Mouse (Mus musculus): ENCODE results near the gene Nfib. TPM values are rescaled to one million over a fixed set of nuclear protein-coding genes. Genes with fewer than 3 reads are reported as not detected.

The Nfib gene
- polyA plus RNA-seq, 1 experiment from 2014 or later = 13.5 TPM

- ATAC-seq = peak; percentile 97
- Histone ChIP-seq H3K27ac (ENCODE audit: low read depth, low read length) (peak overlapping the region; percentile 94), H3K4me1 (replicated peaks; ENCODE audit: control insufficient read depth, insufficient read depth, low read length) (no peaks in the 10 kb centered on the region), H3K9me3 (ENCODE audit: control insufficient read depth) (no peaks in the 10 kb centered on the region), H3K4me2 (replicated peaks; ENCODE audit: low read depth) (peak overlapping the region; percentile 89), H3K27me3 (replicated peaks; ENCODE audit: control insufficient read depth, insufficient read depth, low read length) (no peaks in the 10 kb centered on the region), H3K36me3 (ENCODE audit: control insufficient read depth, insufficient read depth) (no peaks in the 10 kb centered on the region), H3K4me3 (ENCODE audit: low read depth, low read length) (peak overlapping the region; percentile 51), H3K9ac (ENCODE audit: low read depth, low read length) (peak overlapping the region; percentile 54)
- no peak for TF ChIP-seq CTCF (IDR thresholded peaks at IDR 0.05; ENCODE audit: low read depth)
- under 1% methylated on average over 62 of the region's 63 CpGs for WGBS
Observed at GRCm38 (mm10) chr4:82512743-82513425, 192.7 kb downstream of the Nfib start.

DNA sequence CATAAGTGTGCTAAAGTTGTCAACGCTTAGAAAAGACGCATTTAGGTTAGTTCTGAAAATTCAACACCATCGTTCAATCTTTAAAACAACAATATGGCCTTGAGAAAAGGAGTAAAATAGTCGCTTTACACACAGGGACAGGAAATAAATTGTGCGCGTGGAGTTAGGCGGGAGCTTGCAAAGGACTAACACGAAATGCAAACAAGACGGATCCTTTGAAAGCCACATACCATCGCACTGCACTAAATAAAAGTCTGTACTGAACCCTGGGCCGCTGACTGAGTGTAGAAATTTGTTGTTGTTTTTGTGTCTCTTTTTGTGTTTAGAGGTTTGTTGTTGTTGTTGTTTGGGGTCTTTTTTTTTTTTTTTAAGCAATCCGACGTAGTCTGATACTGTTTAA is 193.2 kb downstream of the Nfib start:
- peak overlapping the region; percentile 51 for H3K4me3 ChIP-seq (ENCODE audit: low read depth, low read length)
- peak overlapping the region; percentile 94 for H3K27ac ChIP-seq (ENCODE audit: low read depth, low read length)
- ATAC-seq = no peak
- H3K27me3 ChIP-seq (replicated peaks; ENCODE audit: control insufficient read depth, insufficient read depth, low read length) = no peaks in the 10 kb centered on the region
- no peaks in the 10 kb centered on the region for H3K9me3 ChIP-seq (ENCODE audit: control insufficient read depth)
- TF ChIP-seq CTCF (IDR thresholded peaks at IDR 0.05; ENCODE audit: low read depth) = no peak
- peak overlapping the region; percentile 54; the same call in 1 of the 2 replicates for H3K9ac ChIP-seq (ENCODE audit: low read depth, low read length)
- H3K4me1 ChIP-seq (replicated peaks; ENCODE audit: control insufficient read depth, insufficient read depth, low read length) = no peaks in the 10 kb centered on the region; the same call in 1 of the 2 replicates
- 2% methylated on average over 13 of the region's 13 CpGs for WGBS
- H3K4me2 ChIP-seq (replicated peaks; ENCODE audit: low read depth) = peak overlapping the region; percentile 89
- no peaks in the 10 kb centered on the region for H3K36me3 ChIP-seq (ENCODE audit: control insufficient read depth, insufficient read depth)

GRCm38 (mm10) chr4:82511524-82511923 is 194.0 kb downstream of the Nfib start:
- 0 out of 2 replicates have a peak, but pooled peaks have one; percentile 1 for TF ChIP-seq CTCF (IDR thresholded peaks at IDR 0.05; ENCODE audit: low read depth)

DNA sequence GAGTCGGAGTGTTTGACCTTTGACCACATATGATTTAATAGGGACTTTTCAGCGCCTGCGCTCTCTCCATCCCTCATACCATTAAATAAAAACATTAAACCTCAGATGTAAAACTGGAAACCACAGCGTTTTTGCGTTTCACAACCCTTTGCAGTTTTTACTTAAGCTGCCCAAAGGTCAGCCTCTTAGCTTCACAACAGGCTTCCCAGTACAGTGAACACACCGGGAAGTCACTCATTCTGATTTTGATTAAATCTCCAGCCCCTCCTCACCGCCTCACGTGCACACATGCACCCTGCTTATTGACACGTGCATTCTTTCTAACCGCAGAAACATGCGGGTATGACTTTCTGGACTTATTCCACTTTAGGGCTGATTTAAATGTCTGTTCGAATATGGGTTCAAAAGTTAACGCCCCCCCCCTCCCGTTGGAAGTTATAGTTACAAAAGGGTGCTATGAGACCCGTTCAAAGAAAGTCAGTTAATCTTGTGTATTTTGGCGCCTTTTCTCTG is 194.5 kb downstream of the Nfib start:
- peak overlapping the region; percentile 94 for H3K27ac ChIP-seq (ENCODE audit: low read depth, low read length)

More at GRCm38 (mm10) chr4:82511524-82511923, 194.0 kb downstream of the Nfib start:
- Histone ChIP-seq H3K36me3 (ENCODE audit: control insufficient read depth, insufficient read depth) (no peaks in the 10 kb centered on the region), H3K27ac (ENCODE audit: low read depth, low read length) (peak overlapping the region; percentile 94), H3K27me3 (replicated peaks; ENCODE audit: control insufficient read depth, insufficient read depth, low read length) (no peaks in the 10 kb centered on the region), H3K9me3 (ENCODE audit: control insufficient read depth) (no peaks in the 10 kb centered on the region), H3K4me3 (ENCODE audit: low read depth, low read length) (peak overlapping the region; percentile 51), H3K4me1 (replicated peaks; ENCODE audit: control insufficient read depth, insufficient read depth, low read length) (no peaks in the 10 kb centered on the region; the same call in 1 of the 2 replicates), H3K4me2 (replicated peaks; ENCODE audit: low read depth) (peak overlapping the region; percentile 89), H3K9ac (ENCODE audit: low read depth, low read length) (peak overlapping the region; percentile 54)
- 1% methylated on average over 8 of the region's 8 CpGs for WGBS
- peak; percentile 22; the same call in 1 of the 2 replicates for ATAC-seq

GRCm38 (mm10) chr4:82509771-82510170 is 195.8 kb downstream of the Nfib start:
- no peak overlapping the region for H3K9ac ChIP-seq (ENCODE audit: low read depth, low read length)
- no peak for TF ChIP-seq CTCF (IDR thresholded peaks at IDR 0.05; ENCODE audit: low read depth)
- no peak overlapping the region for H3K27ac ChIP-seq (ENCODE audit: low read depth, low read length)
- no peaks in the 10 kb centered on the region for H3K36me3 ChIP-seq (ENCODE audit: control insufficient read depth, insufficient read depth)
- H3K4me1 ChIP-seq (replicated peaks; ENCODE audit: control insufficient read depth, insufficient read depth, low read length) = no peaks in the 10 kb centered on the region; the same call in 1 of the 2 replicates
- no peak overlapping the region for H3K4me2 ChIP-seq (replicated peaks; ENCODE audit: low read depth)
- no peak overlapping the region for H3K4me3 ChIP-seq (ENCODE audit: low read depth, low read length)
- H3K27me3 ChIP-seq (replicated peaks; ENCODE audit: control insufficient read depth, insufficient read depth, low read length) = no peaks in the 10 kb centered on the region
- no peaks in the 10 kb centered on the region for H3K9me3 ChIP-seq (ENCODE audit: control insufficient read depth)
- WGBS = 30% methylated on average over 4 of the region's 4 CpGs
- no peak for ATAC-seq

More for the DNA sequence above, 194.5 kb downstream of the Nfib start:
- H3K4me1 ChIP-seq (replicated peaks; ENCODE audit: control insufficient read depth, insufficient read depth, low read length) = no peaks in the 10 kb centered on the region; the same call in 1 of the 2 replicates
- no peaks in the 10 kb centered on the region for H3K27me3 ChIP-seq (replicated peaks; ENCODE audit: control insufficient read depth, insufficient read depth, low read length)
- peak overlapping the region; percentile 89 for H3K4me2 ChIP-seq (replicated peaks; ENCODE audit: low read depth)
- no peaks in the 10 kb centered on the region for H3K36me3 ChIP-seq (ENCODE audit: control insufficient read depth, insufficient read depth)
- ATAC-seq = peak; percentile 53
- H3K9ac ChIP-seq (ENCODE audit: low read depth, low read length) = peak overlapping the region; percentile 54; the same call in 1 of the 2 replicates
- H3K4me3 ChIP-seq (ENCODE audit: low read depth, low read length) = peak overlapping the region; percentile 51
- no peaks in the 10 kb centered on the region for H3K9me3 ChIP-seq (ENCODE audit: control insufficient read depth)
- 7% methylated on average over 16 of the region's 16 CpGs for WGBS
- no peak for TF ChIP-seq CTCF (IDR thresholded peaks at IDR 0.05; ENCODE audit: low read depth)

DNA sequence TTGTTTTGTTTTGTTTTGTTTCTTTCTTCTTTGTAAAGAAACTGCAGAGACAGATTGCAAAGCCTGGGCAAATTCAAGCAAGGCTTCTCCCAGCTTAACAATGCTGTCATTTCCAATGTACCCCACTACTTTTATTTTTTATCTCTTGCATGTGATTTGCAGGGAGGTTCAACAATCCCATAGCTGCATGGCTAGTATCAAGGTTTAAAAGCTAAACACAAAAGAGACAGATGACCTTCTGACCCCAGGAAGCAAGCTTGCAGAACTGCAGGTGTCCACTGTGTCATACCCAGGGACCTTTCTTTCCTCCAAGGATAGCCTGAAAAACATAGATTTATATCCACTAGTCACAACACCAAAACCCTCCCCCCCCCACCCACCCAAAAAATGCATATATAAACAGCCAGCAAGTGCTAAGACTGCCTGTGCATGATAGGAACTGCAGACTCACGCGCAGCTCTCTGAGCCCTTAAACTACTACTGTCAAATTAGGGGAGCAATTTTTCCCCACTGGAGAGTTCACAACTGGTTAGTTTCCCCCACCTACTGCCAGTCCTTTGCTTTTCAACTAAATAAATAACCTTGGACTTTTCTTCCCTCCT is 196.3 kb downstream of the Nfib start:
- no peak overlapping the region for H3K9ac ChIP-seq (ENCODE audit: low read depth, low read length)
- no peaks in the 10 kb centered on the region for H3K27me3 ChIP-seq (replicated peaks; ENCODE audit: control insufficient read depth, insufficient read depth, low read length)

More for the DNA sequence above, 196.3 kb downstream of the Nfib start:
- TF ChIP-seq CTCF (IDR thresholded peaks at IDR 0.05; ENCODE audit: low read depth) = no peak
- Histone ChIP-seq H3K4me1 (replicated peaks; ENCODE audit: control insufficient read depth, insufficient read depth, low read length) (no peaks in the 10 kb centered on the region; the same call in 1 of the 2 replicates), H3K4me2 (replicated peaks; ENCODE audit: low read depth) (0 out of 2 replicates have a peak overlapping the region, but pooled peaks have one; percentile 6), H3K27ac (ENCODE audit: low read depth, low read length) (no peak overlapping the region), H3K4me3 (ENCODE audit: low read depth, low read length) (no peak overlapping the region), H3K36me3 (ENCODE audit: control insufficient read depth, insufficient read depth) (no peaks in the 10 kb centered on the region), H3K9me3 (ENCODE audit: control insufficient read depth) (no peaks in the 10 kb centered on the region)
- WGBS = 45% methylated on average over 2 of the region's 2 CpGs
- ATAC-seq = no peak

All from intestine, postnatal 0 days (tissue).